9 mouse cellular contexts compared by ENCODE assay signal in genomic region chr10:99164871-99165477, GRCm38 (mm10). TPM values are rescaled to one million over a fixed set of nuclear protein-coding genes. Genes with fewer than 3 reads are reported as not detected.
DNase-seq lines count a peak whose midpoint lies in the region; ATAC-seq and TF ChIP-seq lines count a peak whose summit lies in the region.
"Had no signal": no experiment of that assay in that cellular context is flagged by ENCODE, and none has a peak within 500 bp of the region (broad histone marks: within the 10 kb centered on the region; RNA-seq: fewer than 3 reads in every experiment).

No protein-coding gene starts in this region.

- H3K4me3 ChIP-seq in gastrocnemius, adult 2 months = no peak overlapping the region
- no peak overlapping the region for H3K4me3 ChIP-seq in forebrain, embryonic 15.5 days
- no peak overlapping the region for H3K4me3 ChIP-seq in intestine, embryonic 16.5 days (ENCODE audit: low read length)
- no peak overlapping the region for H3K4me3 ChIP-seq in lung, embryonic 15.5 days

- H3K27me3 ChIP-seq in forebrain, embryonic 15.5 days = no peaks in the 10 kb centered on the region
- H3K27me3 ChIP-seq in intestine, embryonic 16.5 days (replicated peaks; ENCODE audit: control insufficient read depth, insufficient read depth, low read length) = no peaks in the 10 kb centered on the region
- no peaks in the 10 kb centered on the region for H3K27me3 ChIP-seq in lung, embryonic 15.5 days

- no peak for DNase-seq in gastrocnemius, adult 2 months
- DNase-seq in gastrocnemius, adult 8-10 months (ENCODE audit: low spot score in 2 of 2) = no peak
- peak; percentile 58 for DNase-seq in ZHBTc4 (ENCODE audit: low read depth, low spot score)
- DNase-seq in retina, embryonic 14.5 days (ENCODE audit: low spot score) = peak; percentile 81
- no peak for DNase-seq in ovary, postnatal 14 days (ENCODE audit: low spot score)

- ATAC-seq in forebrain, embryonic 15.5 days (replicated peaks) = peak; percentile 51
- ATAC-seq in intestine, embryonic 16.5 days = peak; percentile 64
- ATAC-seq in lung, embryonic 15.5 days (ENCODE audit: borderline replicate concordance, extremely low read depth, low FRiP score, low TSS enrichment) = 0 out of 2 replicates have a peak, but pooled peaks have one; percentile 41

- 46% methylated on average over 13 of the region's 13 CpGs for WGBS in forebrain, embryonic 15.5 days
- 35% methylated on average over 13 of the region's 13 CpGs for WGBS in intestine, embryonic 16.5 days
- 27% methylated on average over 13 of the region's 13 CpGs for WGBS in lung, embryonic 15.5 days

- H3K4me2 ChIP-seq in forebrain, embryonic 15.5 days (replicated peaks) = no peak overlapping the region
- no peak overlapping the region for H3K4me2 ChIP-seq in intestine, embryonic 16.5 days (ENCODE audit: low read depth, low read length)
- H3K4me2 ChIP-seq in lung, embryonic 15.5 days = peak overlapping the region; percentile 33; the same call in 1 of the 2 replicates

- TF ChIP-seq CTCF in gastrocnemius, adult 2 months (IDR thresholded peaks at IDR 0.05) = peak; percentile 65

- intact Hi-C loops in gastrocnemius, adult 2 months (cut with DNase I) = loop anchor here (2.0 to 5.0 kb wide), 3 partner anchors 97 to 454 kb away; partner anchors contain the start of gene Dusp6

- no peak overlapping the region for H3K27ac ChIP-seq in gastrocnemius, adult 2 months
- no peak overlapping the region for H3K27ac ChIP-seq in forebrain, embryonic 15.5 days (replicated peaks)
- peak overlapping the region; percentile 74 for H3K27ac ChIP-seq in intestine, embryonic 16.5 days (ENCODE audit: low read length)
- no peak overlapping the region; the same call in 1 of the 2 replicates for H3K27ac ChIP-seq in lung, embryonic 15.5 days

- H3K36me3 ChIP-seq in forebrain, embryonic 15.5 days = no peaks in the 10 kb centered on the region
- no peaks in the 10 kb centered on the region for H3K36me3 ChIP-seq in intestine, embryonic 16.5 days (ENCODE audit: control insufficient read depth, insufficient read depth, low read length)
- peaks cover 8% of the 10 kb centered on the region; the same call in 1 of the 2 replicates for H3K36me3 ChIP-seq in lung, embryonic 15.5 days

- no peak overlapping the region for H3K9ac ChIP-seq in forebrain, embryonic 15.5 days (replicated peaks)
- H3K9ac ChIP-seq in intestine, embryonic 16.5 days (ENCODE audit: low read depth, low read length) = no peak overlapping the region
- no peak overlapping the region for H3K9ac ChIP-seq in lung, embryonic 15.5 days

- H3K4me1 ChIP-seq in forebrain, embryonic 15.5 days = no peaks in the 10 kb centered on the region
- peaks cover 17% of the 10 kb centered on the region for H3K4me1 ChIP-seq in intestine, embryonic 16.5 days (ENCODE audit: control insufficient read depth, insufficient read depth, low read length)
- H3K4me1 ChIP-seq in lung, embryonic 15.5 days = peaks cover 27% of the 10 kb centered on the region

- no peaks in the 10 kb centered on the region for H3K9me3 ChIP-seq in forebrain, embryonic 15.5 days
- H3K9me3 ChIP-seq in intestine, embryonic 16.5 days (ENCODE audit: control insufficient read depth, low read length) = no peaks in the 10 kb centered on the region
- H3K9me3 ChIP-seq in lung, embryonic 15.5 days = no peaks in the 10 kb centered on the region

RNA-seq across cellular contexts. Expression of gene Phxr2, which starts 38.8 kb away (rescaled TPM):
- total RNA-seq in gastrocnemius, adult 2 months (2021) = not detected
- total RNA-seq in gastrocnemius, adult 8-10 months (2022) = not detected
- polyA plus RNA-seq in forebrain, embryonic 15.5 days (2015; fragmentation: Nextera tagmentation; extraction: Ambion mirVana) = not detected in 2 replicates
- polyA plus RNA-seq in intestine, embryonic 16.5 days (2015; fragmentation: Nextera tagmentation; extraction: Ambion mirVana) = not detected in 2 replicates
- polyA plus RNA-seq in lung, embryonic 15.5 days (2015; fragmentation: Nextera tagmentation; extraction: Ambion mirVana) = not detected in 2 replicates
- total RNA-seq: hematopoietic stem cell, adult 5-6 weeks had no signal

RNA-seq across cellular contexts. Expression of gene Galnt4, which starts 57.0 kb away (rescaled TPM):
- 1 to 10 TPM; 1.3 to 1.4 TPM for total RNA-seq in gastrocnemius, adult 2 months (2021)
- total RNA-seq in gastrocnemius, adult 8-10 months (2022) = 1 to 10 TPM in 2 of 4 experiments, under 1 TPM in 2; 0.80 to 1.3 (median 1.1) TPM
- polyA plus RNA-seq in forebrain, embryonic 15.5 days (2015; fragmentation: Nextera tagmentation; extraction: Ambion mirVana) = 2.8 and 2.9 TPM in 2 replicates
- 19.3 and 21.6 TPM in 2 replicates for polyA plus RNA-seq in intestine, embryonic 16.5 days (2015; fragmentation: Nextera tagmentation; extraction: Ambion mirVana)
- polyA plus RNA-seq in lung, embryonic 15.5 days (2015; fragmentation: Nextera tagmentation; extraction: Ambion mirVana) = 13.7 and 14.9 TPM in 2 replicates

RNA-seq across cellular contexts. Expression of gene Poc1b, which starts 58.1 kb away (rescaled TPM):
- 1 to 10 TPM; 3.3 to 4.1 TPM for total RNA-seq in gastrocnemius, adult 2 months (2021)
- total RNA-seq in gastrocnemius, adult 8-10 months (2022) = 1 to 10 TPM; 2.4 to 5.5 (median 3.7) TPM
- polyA plus RNA-seq in forebrain, embryonic 15.5 days (2015; fragmentation: Nextera tagmentation; extraction: Ambion mirVana) = 15.4 and 16.4 TPM in 2 replicates
- polyA plus RNA-seq in intestine, embryonic 16.5 days (2015; fragmentation: Nextera tagmentation; extraction: Ambion mirVana) = 20.1 and 20.5 TPM in 2 replicates
- 19.1 and 19.5 TPM in 2 replicates for polyA plus RNA-seq in lung, embryonic 15.5 days (2015; fragmentation: Nextera tagmentation; extraction: Ambion mirVana)

Comparison
In these comparisons a context has a peak if more than half of its experiments do, and no peak if none do; other contexts are left out.
1. DNase-seq: peak in ZHBTc4 (single experiment) and retina, embryonic 14.5 days (single experiment); none in gastrocnemius, adult 2 months (single experiment), gastrocnemius, adult 8-10 months (0 of 2) and ovary, postnatal 14 days (single experiment).
2. Peak in every context shown above with its lines, with median percentiles within 50 percentile points of each other: ATAC-seq.